Mouse (Mus musculus): ENCODE results near the gene Serinc3. TPM values are rescaled to one million over a fixed set of nuclear protein-coding genes. Genes with fewer than 3 reads are reported as not detected.
"Not testable (repeated sequence)": the region's sequence is repeated elsewhere in the genome, so short reads cannot be mapped to it uniquely, and the experiment has no call there.

Gene Serinc3
- total and polyA plus RNA-seq, 2 experiments from 2014 or later: 31.7 to 98.2 TPM

DNA sequence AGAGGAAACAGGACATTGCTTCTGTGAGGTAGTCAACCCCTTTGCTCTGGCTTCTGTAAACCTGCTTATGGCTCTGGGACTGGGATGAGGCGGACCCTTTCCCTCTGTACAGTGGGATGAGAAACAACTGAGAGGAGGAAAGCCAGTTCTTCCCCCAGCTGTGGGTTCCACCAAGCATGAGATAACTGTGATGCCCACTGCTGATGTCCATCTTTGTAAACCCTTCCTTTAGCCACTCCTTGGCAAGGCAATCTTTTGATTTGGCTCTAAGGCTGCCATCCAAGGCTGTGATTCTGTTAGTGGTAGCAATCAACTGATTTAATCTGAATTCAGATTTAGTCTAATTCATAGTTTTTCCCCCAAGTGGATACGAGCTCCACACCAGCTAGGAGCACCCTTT lies 12.6 kb upstream of the Serinc3 start:
- TF ChIP-seq CTCF (IDR thresholded peaks at IDR 0.05; ENCODE audit: low read depth): no peak
- DNase-seq (no peak), ATAC-seq (no peak)
- Histone ChIP-seq H3K4me1 (ENCODE audit: insufficient read depth) (peaks cover 6% of the 10 kb centered on the region; the same call in 1 of the 2 replicates), H3K27ac (ENCODE audit: low read depth, low read length) (no peak overlapping the region), H3K9ac (peak overlapping the region; percentile 59; the same call in 1 of the 2 replicates), H3K4me3 (ENCODE audit: low read depth, low read length) (no peak overlapping the region), H3K27me3 (ENCODE audit: insufficient read depth, low read length) (no peaks in the 10 kb centered on the region), H3K36me3 (ENCODE audit: insufficient read depth) (no peaks in the 10 kb centered on the region), H3K9me3 (ENCODE audit: low read length) (no peaks in the 10 kb centered on the region), H3K4me2 (ENCODE audit: low read depth) (peak overlapping the region; percentile 63; the same call in 1 of the 2 replicates)
- WGBS: 76% methylated on average over 2 of the region's 2 CpGs

DNA sequence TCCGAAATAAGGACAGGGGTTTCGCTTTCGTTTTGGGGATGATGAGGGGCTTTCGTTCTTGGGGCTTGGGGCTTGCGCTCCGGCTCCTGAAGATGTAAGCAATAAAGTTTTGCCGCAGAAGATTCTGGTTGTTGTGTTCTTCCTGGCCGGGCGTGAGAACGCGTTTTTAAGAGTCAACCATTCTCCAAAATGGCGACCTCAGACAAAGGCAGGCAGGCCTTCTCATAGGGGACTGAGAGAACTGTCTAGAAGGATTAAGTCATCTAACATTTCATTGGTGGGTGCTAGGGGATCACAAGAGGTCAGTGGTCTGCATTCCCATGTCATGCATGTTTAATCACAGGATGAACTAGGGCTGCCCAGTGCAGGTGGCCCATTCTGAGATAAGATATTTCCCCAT lies 10.8 kb upstream of the Serinc3 start:
- 100% methylated on average over 6 of the region's 12 CpGs for WGBS
- not testable (repeated sequence) for H3K9me3 ChIP-seq (ENCODE audit: low read length); H3K36me3 ChIP-seq (ENCODE audit: insufficient read depth); H3K4me3 ChIP-seq (ENCODE audit: low read depth, low read length); H3K27ac ChIP-seq (ENCODE audit: low read depth, low read length); DNase-seq; H3K27me3 ChIP-seq (ENCODE audit: insufficient read depth, low read length); H3K4me2 ChIP-seq (ENCODE audit: low read depth); ATAC-seq; H3K9ac ChIP-seq; H3K4me1 ChIP-seq (ENCODE audit: insufficient read depth)

DNA sequence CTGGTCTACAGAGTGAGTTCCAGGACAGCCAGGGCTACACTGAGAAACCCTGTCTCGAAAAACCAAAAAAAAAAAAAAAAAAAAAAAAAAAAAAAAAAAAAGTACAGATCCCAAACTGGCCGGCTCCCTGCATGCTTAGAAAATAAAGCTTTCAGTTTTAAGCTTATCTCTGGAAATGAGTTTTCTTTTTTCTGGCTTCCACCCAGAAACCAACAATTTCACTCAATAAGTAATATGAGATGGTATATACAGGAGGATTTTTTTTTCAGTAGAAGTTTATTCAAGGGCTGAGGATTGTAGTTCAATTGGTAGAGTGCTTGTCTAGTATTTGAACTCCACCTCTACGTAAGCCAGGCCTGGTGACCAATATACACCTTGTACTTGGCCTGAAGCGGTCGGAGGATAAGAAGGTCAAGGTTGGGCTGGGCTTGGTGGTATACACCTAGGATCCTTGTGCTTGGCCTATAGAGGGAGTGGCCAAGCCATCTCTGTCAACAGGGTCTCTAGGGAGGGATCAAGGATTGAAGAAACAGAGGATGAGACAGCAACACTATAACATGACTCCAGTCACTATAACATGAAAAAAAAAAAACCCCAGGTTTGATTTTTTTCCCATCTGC lies 1.6 kb upstream of the Serinc3 start:
- peaks cover 11% of the 10 kb centered on the region; the same call in 1 of the 2 replicates for H3K4me1 ChIP-seq (ENCODE audit: insufficient read depth)
- H3K4me2 ChIP-seq (ENCODE audit: low read depth): no peak overlapping the region
- ATAC-seq (no peak), DNase-seq (no peak)
- H3K9ac ChIP-seq: no peak overlapping the region
- no peak overlapping the region for H3K4me3 ChIP-seq (ENCODE audit: low read depth, low read length)
- peaks cover 5% of the 10 kb centered on the region; the same call in 1 of the 2 replicates for H3K9me3 ChIP-seq (ENCODE audit: low read length)
- TF ChIP-seq CTCF (IDR thresholded peaks at IDR 0.05; ENCODE audit: low read depth): no peak
- WGBS: 90% methylated on average over 5 of the region's 5 CpGs
- H3K27ac ChIP-seq (ENCODE audit: low read depth, low read length): no peak overlapping the region
- no peaks in the 10 kb centered on the region for H3K36me3 ChIP-seq (ENCODE audit: insufficient read depth)
- no peaks in the 10 kb centered on the region for H3K27me3 ChIP-seq (ENCODE audit: insufficient read depth, low read length)

- Histone ChIP-seq H3K36me3 (ENCODE audit: insufficient read depth) (no peaks in the 10 kb centered on the region), H3K4me3 (ENCODE audit: low read depth, low read length) (no peak overlapping the region), H3K9ac (no peak overlapping the region), H3K9me3 (ENCODE audit: low read length) (peaks cover 5% of the 10 kb centered on the region; the same call in 1 of the 2 replicates), H3K27ac (ENCODE audit: low read depth, low read length) (0 out of 2 replicates have a peak overlapping the region, but pooled peaks have one; percentile 46), H3K27me3 (ENCODE audit: insufficient read depth, low read length) (no peaks in the 10 kb centered on the region), H3K4me2 (ENCODE audit: low read depth) (no peak overlapping the region), H3K4me1 (ENCODE audit: insufficient read depth) (peaks cover 11% of the 10 kb centered on the region; the same call in 1 of the 2 replicates)
- no peak for TF ChIP-seq CTCF (IDR thresholded peaks at IDR 0.05; ENCODE audit: low read depth)
- no peak for DNase-seq
- WGBS: 82% methylated on average over 11 of the region's 11 CpGs
- no peak for ATAC-seq
Observed at GRCm38 (mm10) chr2:163645700-163646460, 949 bp upstream of the Serinc3 start.

- H3K9ac ChIP-seq: peak overlapping the region; percentile 95
- peak; percentile 35 for TF ChIP-seq CTCF (IDR thresholded peaks at IDR 0.05; ENCODE audit: low read depth)
- DNase-seq (no peak), ATAC-seq (no peak)
- H3K4me2 ChIP-seq (ENCODE audit: low read depth): peak overlapping the region; percentile 50
- H3K9me3 ChIP-seq (ENCODE audit: low read length): no peaks in the 10 kb centered on the region
- peaks cover 11% of the 10 kb centered on the region; the same call in 1 of the 2 replicates for H3K4me1 ChIP-seq (ENCODE audit: insufficient read depth)
- H3K27ac ChIP-seq (ENCODE audit: low read depth, low read length): peak overlapping the region; percentile 95
- H3K27me3 ChIP-seq (ENCODE audit: insufficient read depth, low read length): no peaks in the 10 kb centered on the region
- no peaks in the 10 kb centered on the region for H3K36me3 ChIP-seq (ENCODE audit: insufficient read depth)
- 4% methylated on average over 4 of the region's 4 CpGs for WGBS
- H3K4me3 ChIP-seq (ENCODE audit: low read depth, low read length): peak overlapping the region; percentile 98
Observed at GRCm38 (mm10) chr2:163644047-163644446, 884 bp downstream of the Serinc3 start.

GRCm38 (mm10) chr2:163643576-163643971 lies 1.4 kb downstream of the Serinc3 start:
- Histone ChIP-seq H3K4me3 (ENCODE audit: low read depth, low read length) (peak overlapping the region; percentile 98), H3K4me1 (ENCODE audit: insufficient read depth) (peaks cover 11% of the 10 kb centered on the region; the same call in 1 of the 2 replicates), H3K36me3 (ENCODE audit: insufficient read depth) (no peaks in the 10 kb centered on the region), H3K9me3 (ENCODE audit: low read length) (no peaks in the 10 kb centered on the region), H3K9ac (peak overlapping the region; percentile 95), H3K27me3 (ENCODE audit: insufficient read depth, low read length) (no peaks in the 10 kb centered on the region), H3K27ac (ENCODE audit: low read depth, low read length) (no peak overlapping the region), H3K4me2 (ENCODE audit: low read depth) (peak overlapping the region; percentile 50)
- WGBS: 74% methylated on average over 2 of the region's 2 CpGs
- TF ChIP-seq CTCF (IDR thresholded peaks at IDR 0.05; ENCODE audit: low read depth): no peak
- ATAC-seq (no peak), DNase-seq (no peak)

All from forebrain, postnatal 0 days (tissue).